Mouse (Mus musculus): ENCODE measurements around the gene Usp35.

GRCm38 (mm10) chr7:97297466-97297865 lies 34.4 kb downstream of the Usp35 start:
- TF ChIP-seq CTCF (IDR thresholded peaks at IDR 0.05; ENCODE audit: extremely low read depth, insufficient read length, insufficient replicate concordance, low read depth, low read length) (no peak), POLR2A (IDR thresholded peaks at IDR 0.05; ENCODE audit: low read depth, low read length) (no peak)

Measured in small intestine, adult 2 months (tissue).